Mouse (Mus musculus) neutrophil, adult 5-6 weeks (primary cell): ENCODE measurements around the gene D930048N14Rik. TPM values are rescaled to one million over a fixed set of nuclear protein-coding genes. Genes with fewer than 3 reads are reported as not detected.
A peak's percentile ranks its signal among the peaks of the same experiment; 100 is the strongest.
"Not testable (repeated sequence)": the region's sequence is repeated elsewhere in the genome, so short reads cannot be mapped to it uniquely, and the experiment has no call there.

Experiments
- ATAC-seq: fragments of 151-379, 151-347 bp; 2 replicates; pipeline ENCODE4 v1.8.0; 2017; ENCODE audit warnings: mild to moderate bottlenecking, moderate TSS enrichment; ENCODE audit not compliant: insufficient number of reproducible peaks, poor library complexity, low FRiP score, severe bottlenecking; ENCODE audit errors: extremely low read depth
- total RNA-seq: library from RNA; stranded (forward); fragments of 200-1000 nt; gene quantifications from 2 replicates; pipeline ENCODE4 v1.2.3, GENCODE M21; 2017

D930048N14Rik gene
- total RNA-seq, 1 experiment from 2014 or later: 2.7 TPM

- ATAC-seq: peak; percentile 87
Observed at GRCm38 (mm10) chr11:51681324-51681975, 30.7 kb downstream of the D930048N14Rik start.

GRCm38 (mm10) chr11:51681976-51682374 lies 31.2 kb downstream of the D930048N14Rik start:
- ATAC-seq: no peak

GRCm38 (mm10) chr11:51688330-51689328 lies 37.9 kb downstream of the D930048N14Rik start, which contains the start of gene 0610009B22Rik:
TSS of gene 0610009B22Rik (minus strand) at chr11:51688874.
- ATAC-seq: peak; percentile 96

GRCm38 (mm10) chr11:51689343-51689742 lies 38.6 kb downstream of the D930048N14Rik start:
- ATAC-seq: no peak

GRCm38 (mm10) chr11:51690597-51690996 lies 39.8 kb downstream of the D930048N14Rik start:
- ATAC-seq: not testable (repeated sequence)

- ATAC-seq: no peak
Observed at GRCm38 (mm10) chr11:51694984-51695383, 44.2 kb downstream of the D930048N14Rik start.

- ATAC-seq: no peak
Observed at GRCm38 (mm10) chr11:51702831-51703230, 52.1 kb downstream of the D930048N14Rik start.

GRCm38 (mm10) chr11:51703379-51703998 lies 52.7 kb downstream of the D930048N14Rik start:
- no peak for ATAC-seq

GRCm38 (mm10) chr11:51706451-51706850 lies 55.7 kb downstream of the D930048N14Rik start:
- ATAC-seq: no peak

- ATAC-seq: no peak
Observed at GRCm38 (mm10) chr11:51707080-51707479, 56.3 kb downstream of the D930048N14Rik start.

Other genes starting within 250 kb of the D930048N14Rik start
- 21.3 and 23.7 TPM in 2 replicates for gene Phykpl, start 66.2 kb upstream of the D930048N14Rik start, total RNA-seq
- gene Hnrnpab, start 44.1 kb upstream of the D930048N14Rik start, total RNA-seq: 203 and 213 TPM in 2 replicates
- gene Nhp2, start 31.2 kb upstream of the D930048N14Rik start, total RNA-seq: 18.5 and 18.8 TPM in 2 replicates
- 28.7 and 31.8 TPM in 2 replicates for gene Rmnd5b, start 15.1 kb upstream of the D930048N14Rik start, total RNA-seq
- gene N4bp3, start 112 bp upstream of the D930048N14Rik start, total RNA-seq: 12.3 and 12.5 TPM in 2 replicates
- gene 0610009B22Rik, start 37.9 kb downstream of the D930048N14Rik start, total RNA-seq: 7.7 and 8.6 TPM in 2 replicates
- 9.9 and 10.7 TPM in 2 replicates for gene Sec24a, start 112.7 kb downstream of the D930048N14Rik start, total RNA-seq
- 20.6 and 26.4 TPM in 2 replicates for gene Sar1b, start 112.7 kb downstream of the D930048N14Rik start, total RNA-seq
- 35.1 and 36.9 TPM in 2 replicates for gene Jade2, start 206.7 kb downstream of the D930048N14Rik start, total RNA-seq